Mouse (Mus musculus): ENCODE data around the gene Babam2.

GRCm38 (mm10) chr5:31888341-31888740 is 190.9 kb downstream of the Babam2 start:
- TF ChIP-seq POLR2A (IDR thresholded peaks at IDR 0.05; ENCODE audit: insufficient read depth, low read depth, low read length) (no peak), CTCF (IDR thresholded peaks at IDR 0.05) (no peak), EP300 (IDR thresholded peaks at IDR 0.05; ENCODE audit: insufficient read depth, low read depth, low read length) (no peak)
